Mouse (Mus musculus) forebrain, embryonic 14.5 days (tissue): Measurements from ENCODE around the gene Stau1. TPM values are rescaled to one million over a fixed set of nuclear protein-coding genes. Genes with fewer than 3 reads are reported as not detected.
"Not testable (repeated sequence)": the region's sequence is repeated elsewhere in the genome, so short reads cannot be mapped to it uniquely, and the experiment has no call there.

Source experiments
- ATAC-seq: fragments of 200-750 bp; cut with Nextera tagmentation; 2 replicates; pipeline ENCODE4 v1.8.0; 2017; ENCODE audit warnings: mild to moderate bottlenecking, moderate library complexity
- DNase-seq: peaks from one replicate; pipeline ENCODE4 v3.0.0-alpha.2; 2015; ENCODE audit warnings: low spot score
- H3K27ac ChIP-seq: fragments of 300-500 bp; sonication (generic); 2 replicates; pipeline ENCODE4 v1.5.1; 2014; ENCODE audit warnings: low read depth, mild to moderate bottlenecking, control low read depth, low read length, moderate library complexity
- H3K27me3 ChIP-seq: fragments of 300-500 bp; sonication (generic); replicated peaks from 2 replicates; pipeline ENCODE4 v1.6.1; 2014; ENCODE audit warnings: low read length, control low read depth, mixed read lengths; ENCODE audit not compliant: control insufficient read depth, insufficient read depth
- H3K36me3 ChIP-seq: fragments of 300-500 bp; sonication (generic); 2 replicates; pipeline ENCODE4 v1.6.1; 2014; ENCODE audit warnings: low read length, control low read depth; ENCODE audit not compliant: control insufficient read depth, insufficient read depth
- H3K4me1 ChIP-seq: fragments of 300-500 bp; sonication (generic); 2 replicates; pipeline ENCODE4 v1.6.1; 2014; ENCODE audit warnings: antibody characterized with exemption, low read length, control low read depth; ENCODE audit not compliant: control insufficient read depth, insufficient read depth
- H3K4me2 ChIP-seq: fragments of 300-500 bp; sonication (generic); 2 replicates; pipeline ENCODE4 v1.6.1; 2014; ENCODE audit warnings: mild to moderate bottlenecking, control low read depth, low read length
- H3K4me3 ChIP-seq: fragments of 300-500 bp; sonication (generic); 2 replicates; pipeline ENCODE4 v1.5.1; 2014; ENCODE audit warnings: low read depth, low read length, control low read depth
- H3K9ac ChIP-seq: fragments of 300-500 bp; sonication (generic); 2 replicates; pipeline ENCODE4 v1.6.1; 2014; ENCODE audit warnings: mild to moderate bottlenecking, low read length, control low read depth, moderate library complexity
- H3K9me3 ChIP-seq: fragments of 300-500 bp; sonication (generic); replicated peaks from 2 replicates; pipeline ENCODE4 v1.6.1; 2016; ENCODE audit warnings: low read length, control low read depth, mixed read lengths; ENCODE audit not compliant: control insufficient read depth
- WGBS: fragments of 180-500 bp; shearing (Covaris S2); extraction: QIAGEN DNeasy Blood & Tissue Kit; methylation state at CpG from one replicate; pipeline ENCODE4 v1.1.7; 2014; 5-methylcytosine and 5-hydroxymethylcytosine counted together
- polyA plus RNA-seq: library from polyadenylated mRNA; unstranded; fragments of >200 nt; fragmentation: Nextera tagmentation; extraction: Ambion mirVana; gene quantifications from 2 replicates; pipeline ENCODE4 v1.2.1, GENCODE M21; 2014

The Stau1 gene
- polyA plus RNA-seq, 1 experiment from 2014 or later, result 81.7 TPM

- H3K9me3 ChIP-seq, result no peaks in the 10 kb centered on the region
- H3K4me3 ChIP-seq, result peak overlapping the region; percentile 79
- DNase-seq, result no peak
- no peaks in the 10 kb centered on the region for H3K27me3 ChIP-seq
- H3K9ac ChIP-seq, result peak overlapping the region; percentile 82
- H3K36me3 ChIP-seq, result peaks cover 23% of the 10 kb centered on the region
- H3K4me2 ChIP-seq, result peak overlapping the region; percentile 92
- 0 out of 2 replicates have a peak overlapping the region, but pooled peaks have one; percentile 30 for H3K27ac ChIP-seq
- no peak; the same call in 1 of the 2 replicates for ATAC-seq
- H3K4me1 ChIP-seq, result peaks cover 6% of the 10 kb centered on the region
- WGBS, result 0% methylated on average over 17 of the region's 21 CpGs
These were observed 19.3 kb upstream of the Stau1 start for GRCm38 (mm10) chr2:167015382-167015718.

GRCm38 (mm10) chr2:167014702-167015381 is 18.7 kb upstream of the Stau1 start, which contains the start of gene Ddx27:
Gene Ddx27, plus strand, starts transcription at chr2:167015193.
- no peaks in the 10 kb centered on the region for H3K27me3 ChIP-seq
- ATAC-seq (peak; percentile 91), DNase-seq (peak; percentile 96)
- peak within 1 kb of the TSS; percentile 79 for H3K4me3 ChIP-seq
- peak within 1 kb of the TSS; percentile 92 for H3K4me2 ChIP-seq
- 3% methylated on average over 36 of the region's 37 CpGs for WGBS
- H3K9ac ChIP-seq, result peak within 1 kb of the TSS; percentile 82
- peaks cover 18% of the 10 kb centered on the region for H3K36me3 ChIP-seq
- peaks cover 6% of the 10 kb centered on the region for H3K4me1 ChIP-seq
- peak within 1 kb of the TSS; percentile 67 for H3K27ac ChIP-seq
- no peaks in the 10 kb centered on the region for H3K9me3 ChIP-seq

- Histone ChIP-seq H3K9ac (no peak overlapping the region), H3K36me3 (no peaks in the 10 kb centered on the region), H3K4me1 (no peaks in the 10 kb centered on the region; the same call in 1 of the 2 replicates), H3K4me3 (no peak overlapping the region), H3K9me3 (no peaks in the 10 kb centered on the region), H3K4me2 (no peak overlapping the region), H3K27me3 (no peaks in the 10 kb centered on the region), H3K27ac (no peak overlapping the region)
- WGBS, result 85% methylated on average over 3 of the region's 3 CpGs
- no peak for ATAC-seq
- no peak for DNase-seq
These were observed 14.4 kb upstream of the Stau1 start for GRCm38 (mm10) chr2:167010546-167010945.

GRCm38 (mm10) chr2:167009483-167009882 is 13.4 kb upstream of the Stau1 start:
- 79% methylated on average over 4 of the region's 4 CpGs for WGBS
- Histone ChIP-seq H3K36me3 (no peaks in the 10 kb centered on the region), H3K4me1 (no peaks in the 10 kb centered on the region), H3K27me3 (no peaks in the 10 kb centered on the region), H3K9ac (no peak overlapping the region), H3K9me3 (no peaks in the 10 kb centered on the region), H3K27ac (no peak overlapping the region), H3K4me2 (no peak overlapping the region), H3K4me3 (no peak overlapping the region)
- no peak for DNase-seq
- no peak for ATAC-seq

- not testable (repeated sequence) for DNase-seq, H3K9me3 ChIP-seq, H3K4me1 ChIP-seq, H3K4me2 ChIP-seq, ATAC-seq, H3K9ac ChIP-seq, H3K27me3 ChIP-seq, H3K4me3 ChIP-seq, H3K36me3 ChIP-seq, H3K27ac ChIP-seq
- WGBS, result 85% methylated on average over 4 of the region's 4 CpGs
These were observed 11.5 kb upstream of the Stau1 start for GRCm38 (mm10) chr2:167007565-167007964.

- Histone ChIP-seq H3K9me3 (no peaks in the 10 kb centered on the region), H3K4me3 (no peak overlapping the region), H3K36me3 (no peaks in the 10 kb centered on the region), H3K4me1 (no peaks in the 10 kb centered on the region), H3K4me2 (no peak overlapping the region), H3K9ac (no peak overlapping the region), H3K27ac (no peak overlapping the region), H3K27me3 (no peaks in the 10 kb centered on the region)
- ATAC-seq, result no peak
- no peak for DNase-seq
- 75% methylated on average over 13 of the region's 13 CpGs for WGBS
These were observed 10.9 kb upstream of the Stau1 start for GRCm38 (mm10) chr2:167007001-167007491.

GRCm38 (mm10) chr2:167006355-167006754 is 10.3 kb upstream of the Stau1 start:
- 92% methylated on average over 2 of the region's 2 CpGs for WGBS
- Histone ChIP-seq H3K36me3 (no peaks in the 10 kb centered on the region), H3K27ac (no peak overlapping the region), H3K4me3 (no peak overlapping the region), H3K9ac (no peak overlapping the region), H3K9me3 (no peaks in the 10 kb centered on the region), H3K27me3 (no peaks in the 10 kb centered on the region), H3K4me2 (no peak overlapping the region), H3K4me1 (no peaks in the 10 kb centered on the region)
- DNase-seq, result no peak
- no peak for ATAC-seq

- Histone ChIP-seq H3K4me1 (no peaks in the 10 kb centered on the region), H3K4me2 (no peak overlapping the region), H3K27ac (no peak overlapping the region), H3K4me3 (no peak overlapping the region), H3K9ac (no peak overlapping the region), H3K9me3 (no peaks in the 10 kb centered on the region), H3K36me3 (no peaks in the 10 kb centered on the region), H3K27me3 (no peaks in the 10 kb centered on the region)
- ATAC-seq, result no peak
- 41% methylated on average over 8 of the region's 8 CpGs for WGBS
- DNase-seq, result peak; percentile 84
These were observed 8.2 kb upstream of the Stau1 start for GRCm38 (mm10) chr2:167004099-167004854.

GRCm38 (mm10) chr2:167001486-167001885 is 5.4 kb upstream of the Stau1 start:
- Histone ChIP-seq H3K4me1 (no peaks in the 10 kb centered on the region), H3K9ac (no peak overlapping the region), H3K27me3 (no peaks in the 10 kb centered on the region), H3K9me3 (no peaks in the 10 kb centered on the region), H3K27ac (no peak overlapping the region), H3K36me3 (no peaks in the 10 kb centered on the region), H3K4me3 (no peak overlapping the region), H3K4me2 (no peak overlapping the region)
- ATAC-seq (no peak), DNase-seq (no peak)
- 85% methylated on average over 9 of the region's 9 CpGs for WGBS
